Mouse (Mus musculus) neutrophil, adult 65 days (primary cell): Measurements from ENCODE around the gene Mrgprh. TPM values are rescaled to one million over a fixed set of nuclear protein-coding genes. Genes with fewer than 3 reads are reported as not detected.

Source experiments
- total RNA-seq: library from RNA; stranded (reverse); gene quantifications from 2 replicates; pipeline ENCODE4 v1.2.4, GENCODE M21; 2023

Mrgprh gene
- not detected in 2 replicates for total RNA-seq

DNA sequence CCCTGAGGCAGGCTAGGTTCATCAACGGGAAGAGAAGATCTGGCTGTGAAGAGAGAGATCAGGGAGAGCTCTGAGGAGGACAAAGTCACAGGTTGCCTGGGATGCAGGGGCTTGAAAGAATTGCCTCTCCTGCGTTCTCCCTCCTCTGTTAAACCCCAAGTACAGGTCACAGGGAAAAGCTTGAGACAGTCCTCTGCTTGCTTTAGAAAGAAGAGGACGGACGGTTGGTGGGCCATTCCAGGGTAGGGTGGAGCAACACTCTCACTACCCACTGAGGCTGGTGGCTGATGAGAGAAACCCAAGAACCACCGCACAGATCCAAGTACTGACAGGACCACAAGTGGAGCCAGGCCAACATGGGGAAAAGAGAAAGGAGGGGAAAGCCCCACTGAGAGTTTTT is at the start of gene Mrgprh:
Gene Mrgprh, plus strand, starts transcription at position 301 of the 400 bp plus-strand sequence.

DNA sequence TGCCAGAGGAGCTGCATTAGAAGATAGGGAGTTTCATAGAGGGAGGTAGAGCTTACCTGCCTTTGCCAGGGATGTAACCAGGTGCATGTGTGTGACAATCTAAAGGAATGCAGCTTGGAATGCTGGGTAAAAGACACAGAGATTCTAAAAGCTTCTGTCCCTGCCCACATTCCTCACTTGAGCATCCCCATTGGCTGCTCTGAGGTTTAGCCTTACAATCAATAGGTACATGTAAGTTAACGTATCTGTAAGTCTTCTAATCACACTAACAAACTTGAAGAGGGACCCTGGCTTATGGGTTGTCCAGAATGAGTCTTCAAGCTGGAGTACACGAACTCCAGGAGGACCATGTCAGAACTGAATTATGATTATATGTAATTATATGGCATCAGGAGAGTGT is 7.8 kb upstream of the Mrgprh start, which contains the start of gene Mas1:
Gene Mas1, minus strand, starts transcription at position 101 of the 400 bp plus-strand sequence.

DNA sequence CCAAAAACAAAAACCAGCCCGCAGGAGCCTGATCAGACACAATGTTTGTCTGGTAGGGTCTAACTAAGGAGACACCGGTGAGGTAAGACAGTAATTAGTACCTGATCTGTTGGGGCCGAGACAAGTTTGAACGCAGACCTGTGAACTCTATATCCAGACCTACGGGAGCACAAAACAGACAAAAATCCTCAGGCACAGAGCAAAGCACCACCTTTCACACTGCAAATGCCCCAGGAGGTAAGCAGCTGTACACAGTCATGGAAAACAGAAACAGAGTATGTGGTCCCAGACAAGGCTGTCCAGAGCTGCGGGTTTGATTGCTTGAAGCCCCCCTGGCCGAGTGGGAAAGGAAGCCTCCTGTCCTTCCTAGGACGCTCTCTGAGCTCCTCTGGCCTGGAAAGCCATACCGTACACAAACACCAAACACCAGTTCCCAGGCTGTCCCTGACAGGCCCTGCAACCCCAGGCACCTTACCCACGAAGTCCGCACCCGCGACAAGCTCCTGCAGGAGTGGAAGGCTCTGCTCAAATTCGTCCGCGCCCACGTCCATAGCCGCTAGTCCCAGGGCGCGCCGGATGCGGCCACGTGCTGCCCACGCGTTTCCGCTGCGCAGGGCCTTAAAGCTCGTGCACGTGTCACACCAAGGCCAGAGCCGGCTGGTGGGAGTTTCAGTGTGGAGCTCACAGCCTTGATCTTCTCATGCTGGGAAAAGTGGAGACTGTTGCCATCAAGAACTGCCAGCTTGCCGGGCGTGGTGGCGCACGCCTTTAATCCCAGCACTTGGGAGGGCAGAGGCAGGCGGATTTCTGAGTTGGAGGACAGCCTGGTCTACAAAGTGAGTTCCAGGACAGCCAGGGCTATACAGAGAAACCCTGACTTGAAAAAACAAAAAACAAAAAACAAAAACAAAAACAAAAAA is 33.8 kb downstream of the Mrgprh start, which contains the start of gene Pnldc1:
Gene Pnldc1, minus strand, starts transcription at position 870 of the 920 bp plus-strand sequence.

DNA sequence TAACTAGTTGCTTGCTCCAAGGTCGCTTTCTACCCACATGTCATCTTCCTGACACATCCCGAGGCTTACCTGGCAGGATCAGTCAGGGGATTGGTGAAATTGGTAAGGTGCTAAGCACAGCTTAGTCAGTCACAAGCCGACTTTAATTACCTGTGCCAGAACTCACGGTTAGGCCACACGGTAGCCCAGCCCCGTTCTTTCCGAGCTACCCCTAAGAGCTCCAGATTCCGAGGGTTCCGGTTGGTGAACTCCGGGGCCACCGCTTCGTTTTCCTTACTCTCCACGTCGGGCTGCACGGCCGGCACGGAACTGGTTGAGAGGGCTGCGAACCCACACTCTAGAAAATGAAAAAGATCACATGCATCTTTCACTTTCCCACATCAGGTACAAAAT is 39.6 kb downstream of the Mrgprh start, which contains the start of gene Tcp1:
Gene Tcp1, plus strand, starts transcription at position 214 of the 393 bp plus-strand sequence.

DNA sequence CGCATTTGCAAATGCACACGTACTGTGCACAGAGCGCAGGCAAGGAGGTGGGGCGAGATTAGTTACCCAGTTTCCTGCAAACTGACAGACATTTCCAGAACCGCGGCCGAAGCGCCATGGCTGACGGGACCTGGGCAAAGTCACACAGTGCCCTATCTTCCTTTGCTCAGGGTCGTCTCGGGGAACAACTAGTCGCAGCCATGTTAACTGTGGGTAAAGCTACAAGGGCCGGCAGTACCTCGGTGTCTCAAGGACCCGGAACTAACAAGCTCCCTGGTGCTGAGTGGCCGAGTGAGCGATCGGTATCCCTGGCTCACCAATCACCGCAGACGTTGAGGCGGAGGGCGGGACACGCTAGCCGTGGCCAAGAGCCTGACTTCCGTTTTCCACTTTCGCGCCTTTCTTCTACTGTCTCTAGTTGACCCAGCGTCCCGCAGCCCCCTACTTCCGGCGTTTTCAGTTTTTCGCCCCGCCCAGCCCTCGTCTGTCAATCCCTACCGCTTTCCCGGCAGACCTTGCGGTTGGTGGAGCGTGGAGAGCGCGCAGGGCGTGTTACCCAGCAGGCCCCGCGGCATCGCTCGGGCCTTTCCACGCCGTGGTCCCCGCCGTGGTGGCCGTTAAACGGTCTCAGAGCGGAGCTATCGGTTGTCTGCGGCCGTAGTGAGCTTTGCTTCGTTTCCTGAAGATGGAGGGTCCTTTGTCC is 40.2 kb downstream of the Mrgprh start, which contains the start of gene Mrpl18:
Gene Mrpl18, minus strand, starts transcription at position 465 of the 703 bp plus-strand sequence.

Other genes starting within 250 kb of the Mrgprh start
- gene Slc22a1, start 200.2 kb upstream of the Mrgprh start, total RNA-seq: not detected in 2 replicates
- 25.6 and 28.2 TPM in 2 replicates for gene Igf2r, start 106.4 kb upstream of the Mrgprh start, total RNA-seq
- gene Mas1, start 7.9 kb upstream of the Mrgprh start, total RNA-seq: not detected in 2 replicates
- gene Pnldc1, start 34.2 kb downstream of the Mrgprh start, total RNA-seq: not detected in 2 replicates
- gene Tcp1, start 39.7 kb downstream of the Mrgprh start, total RNA-seq: 90.3 and 93.7 TPM in 2 replicates
- 43.5 and 47.2 TPM in 2 replicates for gene Mrpl18, start 40.3 kb downstream of the Mrgprh start, total RNA-seq
- gene Acat3, start 64.6 kb downstream of the Mrgprh start, total RNA-seq: not detected in 2 replicates
- 5.7 and 6.4 TPM in 2 replicates for gene Acat2, start 84.7 kb downstream of the Mrgprh start, total RNA-seq
- 73.5 and 94.9 TPM in 2 replicates for gene Wtap, start 118.1 kb downstream of the Mrgprh start, total RNA-seq
- 82.3 and 118 TPM in 2 replicates for gene Sod2, start 130.8 kb downstream of the Mrgprh start, total RNA-seq
- gene Gpr31b, start 176.3 kb downstream of the Mrgprh start, total RNA-seq: 0.41 and 1.5 TPM in 2 replicates
- not detected in 2 replicates for gene Tcp10b, start 185.1 kb downstream of the Mrgprh start, total RNA-seq